Mouse (Mus musculus) stomach, embryonic 14.5 days (tissue): ENCODE data around the gene Wdfy3. TPM values are rescaled to one million over a fixed set of nuclear protein-coding genes. Genes with fewer than 3 reads are reported as not detected.
"Not testable (repeated sequence)": the region's sequence is repeated elsewhere in the genome, so short reads cannot be mapped to it uniquely, and the experiment has no call there.

Experiments used
- ATAC-seq: fragments of 200-750 bp; cut with Nextera tagmentation; 2 replicates; pipeline ENCODE4 v1.8.0; 2017; ENCODE audit warnings: low read depth, moderate TSS enrichment; ENCODE audit not compliant: insufficient number of reproducible peaks, insufficient read depth, low FRiP score
- H3K27ac ChIP-seq: fragments of 300-500 bp; sonication (generic); 2 replicates; pipeline ENCODE4 v1.5.1; 2014; ENCODE audit warnings: mild to moderate bottlenecking, low read length, moderate library complexity, mixed read lengths
- H3K27me3 ChIP-seq: fragments of 300-500 bp; sonication (generic); 2 replicates; pipeline ENCODE4 v1.6.1; 2014; ENCODE audit warnings: low read length, control low read depth, mixed read lengths; ENCODE audit not compliant: control insufficient read depth, insufficient read depth
- H3K36me3 ChIP-seq: fragments of 300-500 bp; sonication (generic); 2 replicates; pipeline ENCODE4 v1.6.1; 2014; ENCODE audit warnings: mild to moderate bottlenecking, control low read depth, low read length, moderate library complexity, mixed read lengths; ENCODE audit not compliant: control insufficient read depth, insufficient read depth
- H3K4me1 ChIP-seq: fragments of 300-500 bp; sonication (generic); 2 replicates; pipeline ENCODE4 v1.6.1; 2014; ENCODE audit warnings: low read length, control low read depth, mixed read lengths; ENCODE audit not compliant: control insufficient read depth, insufficient read depth
- H3K4me2 ChIP-seq: fragments of 300-500 bp; sonication (generic); replicated peaks from 2 replicates; pipeline ENCODE4 v1.6.1; 2014; ENCODE audit warnings: low read depth, low read length, control low read depth
- H3K4me3 ChIP-seq: fragments of 300-500 bp; sonication (generic); 2 replicates; pipeline ENCODE4 v1.5.1; 2014; ENCODE audit warnings: low read depth, low read length, control low read depth
- H3K9ac ChIP-seq: fragments of 300-500 bp; sonication (generic); replicated peaks from 2 replicates; pipeline ENCODE4 v1.6.1; 2014; ENCODE audit warnings: low read depth, mild to moderate bottlenecking, control low read depth, low read length, moderate library complexity, mixed read lengths
- H3K9me3 ChIP-seq: fragments of 300-500 bp; sonication (generic); 2 replicates; pipeline ENCODE4 v1.6.1; 2016; ENCODE audit warnings: low read depth, low read length, control low read depth; ENCODE audit not compliant: control insufficient read depth
- WGBS: fragments of 180-500 bp; shearing (Covaris S2); extraction: QIAGEN DNeasy Blood & Tissue Kit; methylation state at CpG from one replicate; pipeline ENCODE4 v1.1.7; 2014; 5-methylcytosine and 5-hydroxymethylcytosine counted together
- polyA plus RNA-seq: library from polyadenylated mRNA; unstranded; fragments of >200 nt; fragmentation: Nextera tagmentation; extraction: Ambion mirVana; gene quantifications from 2 replicates; pipeline ENCODE4 v1.2.1, GENCODE M21; 2014

Gene Wdfy3
- polyA plus RNA-seq, 1 experiment from 2014 or later, result 23.5 TPM

DNA sequence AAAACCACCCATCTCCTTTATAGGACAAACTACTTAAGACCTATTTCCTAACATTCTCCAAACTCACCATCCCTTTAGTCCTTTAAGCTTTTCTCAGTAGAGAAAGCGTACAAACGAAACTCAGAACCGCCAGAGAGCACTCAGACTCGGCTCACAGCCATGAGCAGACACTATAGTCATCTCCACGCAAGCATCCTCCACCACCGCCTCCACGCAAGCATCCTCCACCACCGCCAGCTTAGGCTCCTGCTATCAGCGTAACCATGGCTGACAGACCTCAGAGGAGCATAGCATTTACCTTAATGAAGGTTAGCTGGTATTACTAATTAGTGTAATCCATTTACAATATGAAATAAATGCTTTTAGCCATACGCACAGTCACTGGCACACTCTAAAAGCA is 81.2 kb downstream of the Wdfy3 start:
- no peak overlapping the region for H3K4me3 ChIP-seq
- H3K4me2 ChIP-seq, result no peak overlapping the region
- 85% methylated on average over 10 of the region's 10 CpGs for WGBS
- no peak overlapping the region for H3K27ac ChIP-seq
- no peaks in the 10 kb centered on the region for H3K9me3 ChIP-seq
- no peaks in the 10 kb centered on the region for H3K27me3 ChIP-seq
- H3K9ac ChIP-seq, result no peak overlapping the region
- ATAC-seq, result no peak
- H3K4me1 ChIP-seq, result peaks cover 11% of the 10 kb centered on the region
- no peaks in the 10 kb centered on the region for H3K36me3 ChIP-seq

DNA sequence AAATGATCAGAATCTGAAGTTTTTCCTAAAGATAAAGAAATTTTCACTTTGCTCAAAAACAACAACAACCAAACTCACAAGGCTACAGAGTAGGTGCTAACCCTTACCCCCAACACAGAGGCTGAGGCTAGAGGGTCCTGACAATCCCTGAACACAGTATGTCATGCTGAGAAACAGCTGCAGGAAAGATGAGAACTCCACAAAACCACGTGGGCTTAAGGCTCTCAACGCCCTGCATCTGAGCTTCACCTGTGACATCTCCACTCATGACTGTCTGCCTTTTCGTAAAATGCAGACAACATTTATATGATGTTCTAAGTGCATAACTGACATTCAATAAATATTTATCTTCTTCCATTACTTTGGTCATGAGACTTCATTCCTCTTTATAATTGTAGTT is 83.0 kb downstream of the Wdfy3 start:
- Histone ChIP-seq H3K4me1 (peaks cover 11% of the 10 kb centered on the region), H3K27me3 (no peaks in the 10 kb centered on the region), H3K36me3 (no peaks in the 10 kb centered on the region), H3K4me3 (no peak overlapping the region), H3K9me3 (no peaks in the 10 kb centered on the region), H3K4me2 (no peak overlapping the region), H3K9ac (no peak overlapping the region), H3K27ac (no peak overlapping the region)
- ATAC-seq, result no peak
- 45% methylated on average over 3 of the region's 3 CpGs for WGBS

- H3K4me1 ChIP-seq, result peaks cover 3% of the 10 kb centered on the region; the same call in 1 of the 2 replicates
- H3K4me2 ChIP-seq, result no peak overlapping the region
- H3K36me3 ChIP-seq, result peaks cover 8% of the 10 kb centered on the region
- H3K27me3 ChIP-seq, result no peaks in the 10 kb centered on the region
- H3K27ac ChIP-seq, result peak overlapping the region; percentile 44; the same call in 1 of the 2 replicates
- WGBS, result 85% methylated on average over 5 of the region's 5 CpGs
- no peak overlapping the region for H3K9ac ChIP-seq
- H3K9me3 ChIP-seq, result no peaks in the 10 kb centered on the region
- no peak for ATAC-seq
- no peak overlapping the region for H3K4me3 ChIP-seq
Observed at GRCm38 (mm10) chr5:101982239-101982638, 87.5 kb downstream of the Wdfy3 start.

DNA sequence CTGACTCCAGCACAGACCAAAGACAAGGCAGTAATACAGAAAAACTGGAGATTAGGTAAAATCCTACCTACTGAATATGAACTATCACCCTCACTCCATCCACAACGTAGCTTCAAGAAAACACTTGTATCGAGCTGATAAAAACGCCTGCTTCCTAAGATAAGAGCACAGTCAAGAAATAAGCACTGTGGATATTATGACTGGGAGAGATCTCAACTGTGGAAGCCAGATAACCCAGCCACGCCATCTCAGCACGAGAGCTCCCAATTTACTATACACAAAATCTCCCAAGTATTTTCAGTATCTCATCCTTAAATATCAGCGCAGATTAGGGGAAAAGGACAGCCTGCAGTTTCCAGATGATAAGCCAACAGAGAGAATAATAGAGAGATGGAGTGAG is 90.1 kb downstream of the Wdfy3 start:
- H3K27me3 ChIP-seq, result no peaks in the 10 kb centered on the region
- H3K4me2 ChIP-seq, result no peak overlapping the region
- no peaks in the 10 kb centered on the region for H3K4me1 ChIP-seq
- WGBS, result 84% methylated on average over 6 of the region's 6 CpGs
- H3K9ac ChIP-seq, result no peak overlapping the region
- ATAC-seq, result no peak
- H3K36me3 ChIP-seq, result peaks cover 8% of the 10 kb centered on the region
- H3K27ac ChIP-seq, result no peak overlapping the region
- H3K9me3 ChIP-seq, result no peaks in the 10 kb centered on the region
- no peak overlapping the region for H3K4me3 ChIP-seq

GRCm38 (mm10) chr5:101972594-101972993 is 97.1 kb downstream of the Wdfy3 start:
- not testable (repeated sequence) for H3K27ac ChIP-seq, H3K4me2 ChIP-seq, ATAC-seq, H3K9ac ChIP-seq, H3K9me3 ChIP-seq, H3K36me3 ChIP-seq, H3K4me3 ChIP-seq, H3K27me3 ChIP-seq
- WGBS, result 77% methylated on average over 4 of the region's 4 CpGs
- peaks cover 12% of the 10 kb centered on the region; the same call in 1 of the 2 replicates for H3K4me1 ChIP-seq

- ATAC-seq, result peak; percentile 46; the same call in 1 of the 2 replicates
- Histone ChIP-seq H3K9ac (no peak overlapping the region), H3K9me3 (no peaks in the 10 kb centered on the region), H3K36me3 (peaks cover 5% of the 10 kb centered on the region; the same call in 1 of the 2 replicates), H3K4me3 (no peak overlapping the region), H3K4me1 (peaks cover 12% of the 10 kb centered on the region; the same call in 1 of the 2 replicates), H3K4me2 (no peak overlapping the region), H3K27me3 (no peaks in the 10 kb centered on the region), H3K27ac (peak overlapping the region; percentile 61; the same call in 1 of the 2 replicates)
- WGBS, result 25% methylated on average over 12 of the region's 12 CpGs
Observed at GRCm38 (mm10) chr5:101968153-101968851, 101.4 kb downstream of the Wdfy3 start.

DNA sequence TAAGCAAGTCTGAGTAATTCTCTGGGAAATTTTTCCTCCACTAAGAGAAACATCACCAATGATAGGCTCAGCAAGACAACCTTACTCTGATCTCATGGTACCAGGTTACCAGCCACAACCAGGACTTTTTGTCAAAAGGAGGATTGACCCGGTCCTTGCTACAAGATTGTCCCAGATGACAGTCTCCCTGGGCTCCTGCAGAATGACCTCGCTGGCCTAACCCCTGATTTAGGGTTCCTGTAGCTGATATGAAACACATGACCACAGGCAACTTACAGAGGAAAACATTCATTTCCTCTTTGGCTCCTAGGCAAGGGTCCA is 101.9 kb downstream of the Wdfy3 start:
- no peak overlapping the region for H3K4me3 ChIP-seq
- H3K4me2 ChIP-seq, result no peak overlapping the region
- no peak overlapping the region for H3K9ac ChIP-seq
- ATAC-seq, result no peak
- 80% methylated on average over 2 of the region's 2 CpGs for WGBS
- H3K27ac ChIP-seq, result peak overlapping the region; percentile 61; the same call in 1 of the 2 replicates
- H3K9me3 ChIP-seq, result no peaks in the 10 kb centered on the region
- H3K4me1 ChIP-seq, result peaks cover 12% of the 10 kb centered on the region; the same call in 1 of the 2 replicates
- H3K36me3 ChIP-seq, result peaks cover 5% of the 10 kb centered on the region; the same call in 1 of the 2 replicates
- H3K27me3 ChIP-seq, result no peaks in the 10 kb centered on the region

DNA sequence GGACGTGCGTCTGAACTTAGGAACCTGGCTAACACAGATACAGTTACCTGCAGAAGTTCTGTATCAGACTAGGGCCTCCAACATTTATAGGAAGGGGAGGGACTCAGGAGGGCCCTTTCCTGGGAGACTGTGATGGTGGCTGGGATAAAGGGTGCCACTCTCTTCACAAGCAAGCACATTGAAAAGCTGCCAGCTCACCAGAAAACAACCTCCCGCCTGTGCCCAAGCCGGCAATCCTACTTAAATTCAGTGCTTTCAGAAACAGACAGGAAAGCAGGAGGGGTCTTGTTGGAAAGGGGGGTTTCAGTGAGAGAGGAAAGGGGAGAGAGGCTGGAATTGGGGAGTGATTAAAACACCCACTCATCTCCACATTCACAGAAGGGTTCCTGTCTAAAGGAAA is 106.9 kb downstream of the Wdfy3 start:
- WGBS, result 85% methylated on average over 4 of the region's 4 CpGs
- Histone ChIP-seq H3K27me3 (no peaks in the 10 kb centered on the region), H3K4me1 (no peaks in the 10 kb centered on the region), H3K27ac (no peak overlapping the region), H3K9ac (no peak overlapping the region), H3K36me3 (peaks cover 24% of the 10 kb centered on the region), H3K4me3 (no peak overlapping the region), H3K9me3 (no peaks in the 10 kb centered on the region), H3K4me2 (no peak overlapping the region)
- ATAC-seq, result no peak

DNA sequence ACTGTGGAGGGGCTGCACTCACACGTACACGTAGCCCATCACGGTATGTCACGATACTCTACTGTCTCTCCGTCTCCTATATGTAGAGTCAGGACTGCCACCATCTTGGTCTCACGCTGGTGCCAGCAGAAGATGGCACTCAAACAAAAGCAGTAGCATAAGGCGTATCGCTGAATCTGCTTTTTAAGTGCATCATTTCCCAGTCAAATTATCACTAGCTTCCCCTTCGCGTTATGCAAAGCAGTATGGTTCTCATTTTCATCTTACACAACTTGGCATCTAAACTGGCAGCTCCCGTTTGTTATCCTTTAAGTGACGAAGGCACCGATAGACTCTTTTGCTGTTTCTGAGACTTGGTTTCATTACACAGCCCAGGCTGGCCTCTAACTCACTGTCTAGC is 110.4 kb downstream of the Wdfy3 start:
- no peak for ATAC-seq
- H3K36me3 ChIP-seq, result peaks cover 22% of the 10 kb centered on the region
- H3K27me3 ChIP-seq, result no peaks in the 10 kb centered on the region
- no peak overlapping the region for H3K9ac ChIP-seq
- H3K9me3 ChIP-seq, result no peaks in the 10 kb centered on the region
- no peak overlapping the region for H3K4me2 ChIP-seq
- 96% methylated on average over 13 of the region's 13 CpGs for WGBS
- 0 out of 2 replicates have a peak, but pooled peaks cover 4% of the 10 kb centered on the region for H3K4me1 ChIP-seq
- H3K27ac ChIP-seq, result no peak overlapping the region
- H3K4me3 ChIP-seq, result no peak overlapping the region
